Mouse (Mus musculus): ENCODE data around the gene Fbll1. TPM values are rescaled to one million over a fixed set of nuclear protein-coding genes. Genes with fewer than 3 reads are reported as not detected.
A peak's percentile ranks its signal among the peaks of the same experiment; 100 is the strongest.

Gene Fbll1
- polyA plus RNA-seq, 1 experiment from 2014 or later = not detected

DNA sequence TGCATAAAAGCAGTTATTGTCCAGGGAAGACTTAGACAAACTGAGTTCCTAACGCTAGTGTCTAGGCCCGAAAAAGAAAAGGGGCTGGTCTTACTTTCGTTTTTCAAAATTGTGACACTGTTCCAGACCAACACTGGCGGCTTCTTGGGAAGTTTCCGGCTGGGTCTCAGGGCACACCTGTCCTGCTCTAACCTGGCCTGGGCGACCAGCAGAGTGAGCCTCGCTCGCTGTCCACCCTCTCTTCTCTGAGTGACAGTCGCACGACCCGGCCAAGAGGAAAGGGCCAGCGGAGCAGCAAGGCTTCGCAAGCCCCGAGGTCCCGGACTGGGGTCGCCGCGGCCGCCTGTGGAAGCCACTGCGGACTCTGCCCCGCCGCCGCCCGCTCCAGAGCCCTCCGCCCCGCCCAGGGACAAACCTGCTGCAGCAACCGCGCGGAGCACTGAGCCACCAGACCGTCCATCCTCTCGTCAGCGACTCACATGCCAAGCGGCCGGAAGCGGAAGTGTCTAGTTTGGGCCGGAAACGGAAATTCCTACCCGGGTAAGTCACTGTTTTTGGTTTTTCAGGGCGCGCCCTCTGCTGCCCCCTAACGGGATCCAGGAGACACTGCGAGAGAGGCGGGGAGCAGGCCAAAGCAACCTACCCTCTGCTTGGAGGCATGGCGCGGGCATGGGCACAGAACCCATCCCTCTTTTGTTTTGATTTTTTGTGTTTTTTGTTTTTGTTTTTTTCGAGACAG, 35.5 kb upstream of the Fbll1 start, which contains the start of gene Rars:
Gene Rars, minus strand, starts transcription at position 485 of the 739 bp plus-strand sequence.
- peak within 1 kb of the TSS; percentile 49 for H3K27ac ChIP-seq (ENCODE audit: low read length)
- peak within 1 kb of the TSS; percentile 89 for H3K9ac ChIP-seq (ENCODE audit: low read length)
- peaks cover 15% of the 10 kb centered on the region for H3K4me1 ChIP-seq (ENCODE audit: control insufficient read depth, insufficient read depth, low read length)
- 2% methylated on average over 46 of the region's 46 CpGs for whole genome bisulfite sequencing
- H3K4me2 ChIP-seq (ENCODE audit: low read depth, low read length) = peak within 1 kb of the TSS; percentile 87
- H3K4me3 ChIP-seq (ENCODE audit: low read length) = peak within 1 kb of the TSS; percentile 97
- H3K36me3 ChIP-seq (ENCODE audit: control insufficient read depth, insufficient read depth) = peaks cover 7% of the 10 kb centered on the region
- no peaks in the 10 kb centered on the region for H3K27me3 ChIP-seq (ENCODE audit: control insufficient read depth, insufficient read depth, low read length)
- ATAC-seq (replicated peaks; ENCODE audit: extremely low read depth, insufficient read depth, low FRiP score) = peak; percentile 70
- H3K9me3 ChIP-seq (replicated peaks; ENCODE audit: control insufficient read depth, low read length) = no peaks in the 10 kb centered on the region

- H3K27me3 ChIP-seq (ENCODE audit: control insufficient read depth, insufficient read depth, low read length) = no peaks in the 10 kb centered on the region
- no peak for ATAC-seq (replicated peaks; ENCODE audit: extremely low read depth, insufficient read depth, low FRiP score)
- peak overlapping the region; percentile 87 for H3K4me2 ChIP-seq (ENCODE audit: low read depth, low read length)
- H3K4me1 ChIP-seq (ENCODE audit: control insufficient read depth, insufficient read depth, low read length) = peaks cover 15% of the 10 kb centered on the region
- peak overlapping the region; percentile 89 for H3K9ac ChIP-seq (ENCODE audit: low read length)
- no peaks in the 10 kb centered on the region for H3K9me3 ChIP-seq (replicated peaks; ENCODE audit: control insufficient read depth, low read length)
- WGBS = 70% methylated on average over 6 of the region's 6 CpGs
- H3K36me3 ChIP-seq (ENCODE audit: control insufficient read depth, insufficient read depth) = peaks cover 11% of the 10 kb centered on the region
- no peak overlapping the region for H3K27ac ChIP-seq (ENCODE audit: low read length)
- H3K4me3 ChIP-seq (ENCODE audit: low read length) = peak overlapping the region; percentile 97
Measured at GRCm38 (mm10) chr11:35833270-35833669, 34.6 kb upstream of the Fbll1 start.

- no peak for ATAC-seq (replicated peaks; ENCODE audit: extremely low read depth, insufficient read depth, low FRiP score)
- Histone ChIP-seq H3K9me3 (replicated peaks; ENCODE audit: control insufficient read depth, low read length) (no peaks in the 10 kb centered on the region), H3K9ac (ENCODE audit: low read length) (no peak overlapping the region), H3K27me3 (ENCODE audit: control insufficient read depth, insufficient read depth, low read length) (no peaks in the 10 kb centered on the region), H3K36me3 (ENCODE audit: control insufficient read depth, insufficient read depth) (peaks cover 22% of the 10 kb centered on the region), H3K4me3 (ENCODE audit: low read length) (no peak overlapping the region), H3K27ac (ENCODE audit: low read length) (no peak overlapping the region), H3K4me2 (ENCODE audit: low read depth, low read length) (no peak overlapping the region), H3K4me1 (ENCODE audit: control insufficient read depth, insufficient read depth, low read length) (peaks cover 10% of the 10 kb centered on the region)
- WGBS = 49% methylated on average over 4 of the region's 4 CpGs
Measured at GRCm38 (mm10) chr11:35832139-35832538, 33.5 kb upstream of the Fbll1 start.

DNA sequence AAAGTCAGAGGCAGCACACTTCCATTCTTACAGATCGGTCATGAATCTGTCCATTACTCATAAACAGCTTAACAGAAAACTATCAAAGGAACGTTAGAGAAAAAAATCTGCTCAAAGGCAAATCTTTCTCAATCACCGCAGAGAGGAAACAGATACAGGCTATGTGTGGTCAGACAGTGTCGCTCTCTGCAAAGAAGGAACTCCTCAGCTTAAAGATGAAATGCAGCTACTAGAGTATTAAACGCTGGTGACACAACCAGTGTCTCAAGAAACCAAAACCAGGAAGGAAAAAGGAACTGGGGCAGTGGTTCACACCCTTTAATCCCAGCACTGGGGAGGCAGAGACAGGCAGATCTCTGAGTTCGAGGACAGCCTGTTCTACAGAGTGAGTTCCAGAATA, 29.0 kb upstream of the Fbll1 start:
- Histone ChIP-seq H3K4me3 (ENCODE audit: low read length) (no peak overlapping the region), H3K4me1 (ENCODE audit: control insufficient read depth, insufficient read depth, low read length) (0 out of 2 replicates have a peak, but pooled peaks cover 2% of the 10 kb centered on the region), H3K9me3 (replicated peaks; ENCODE audit: control insufficient read depth, low read length) (no peaks in the 10 kb centered on the region), H3K9ac (ENCODE audit: low read length) (no peak overlapping the region), H3K4me2 (ENCODE audit: low read depth, low read length) (no peak overlapping the region), H3K36me3 (ENCODE audit: control insufficient read depth, insufficient read depth) (peaks cover 53% of the 10 kb centered on the region), H3K27ac (ENCODE audit: low read length) (no peak overlapping the region), H3K27me3 (ENCODE audit: control insufficient read depth, insufficient read depth, low read length) (no peaks in the 10 kb centered on the region)
- no peak for ATAC-seq (replicated peaks; ENCODE audit: extremely low read depth, insufficient read depth, low FRiP score)
- 91% methylated on average over 6 of the region's 6 CpGs for WGBS

DNA sequence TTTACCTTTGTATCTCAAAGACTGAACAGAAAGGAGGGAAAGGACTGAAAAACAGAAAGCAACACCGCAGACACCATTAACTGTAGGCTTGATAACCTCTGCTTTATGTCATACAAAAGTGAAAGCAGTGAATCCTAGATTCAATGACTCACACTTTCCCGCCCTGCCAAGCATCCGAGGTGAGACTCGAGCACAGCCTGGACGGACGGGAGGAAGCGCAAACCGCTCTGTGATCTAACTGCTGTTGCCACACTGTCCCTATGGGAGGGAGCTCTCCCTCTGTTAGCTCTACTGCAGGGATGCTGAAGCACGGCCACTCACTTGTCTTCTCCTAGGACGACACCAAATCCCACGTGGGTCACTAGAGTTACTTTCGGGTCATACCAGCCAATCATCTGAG, 17.6 kb upstream of the Fbll1 start:
- no peak overlapping the region for H3K9ac ChIP-seq (ENCODE audit: low read length)
- WGBS = 85% methylated on average over 12 of the region's 12 CpGs
- no peaks in the 10 kb centered on the region for H3K27me3 ChIP-seq (ENCODE audit: control insufficient read depth, insufficient read depth, low read length)
- no peaks in the 10 kb centered on the region for H3K9me3 ChIP-seq (replicated peaks; ENCODE audit: control insufficient read depth, low read length)
- no peak overlapping the region for H3K27ac ChIP-seq (ENCODE audit: low read length)
- H3K4me3 ChIP-seq (ENCODE audit: low read length) = no peak overlapping the region
- H3K4me2 ChIP-seq (ENCODE audit: low read depth, low read length) = no peak overlapping the region
- ATAC-seq (replicated peaks; ENCODE audit: extremely low read depth, insufficient read depth, low FRiP score) = no peak
- H3K36me3 ChIP-seq (ENCODE audit: control insufficient read depth, insufficient read depth) = peaks cover 63% of the 10 kb centered on the region
- H3K4me1 ChIP-seq (ENCODE audit: control insufficient read depth, insufficient read depth, low read length) = no peaks in the 10 kb centered on the region

DNA sequence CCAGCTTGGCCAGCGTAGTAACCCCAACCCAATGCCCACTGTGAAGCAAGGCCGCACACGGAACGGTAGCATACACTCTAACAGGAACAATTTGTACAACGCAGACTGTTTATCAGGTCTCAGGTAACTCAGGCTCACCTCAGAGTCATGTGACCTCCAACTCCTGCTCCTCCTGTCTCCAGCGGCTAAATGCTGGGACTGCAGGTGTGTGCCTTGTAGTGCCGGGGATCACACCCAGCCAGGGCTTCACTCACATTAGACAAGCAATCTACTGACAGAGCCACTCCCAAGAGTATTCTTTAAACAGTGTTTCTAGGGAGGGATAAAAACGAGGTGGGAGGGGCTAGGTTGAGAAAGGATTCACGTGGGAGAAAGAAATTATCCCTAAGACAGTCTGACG, 12.8 kb upstream of the Fbll1 start:
- H3K4me2 ChIP-seq (ENCODE audit: low read depth, low read length) = no peak overlapping the region
- no peak overlapping the region for H3K27ac ChIP-seq (ENCODE audit: low read length)
- no peaks in the 10 kb centered on the region for H3K9me3 ChIP-seq (replicated peaks; ENCODE audit: control insufficient read depth, low read length)
- 87% methylated on average over 10 of the region's 10 CpGs for WGBS
- H3K4me3 ChIP-seq (ENCODE audit: low read length) = no peak overlapping the region
- ATAC-seq (replicated peaks; ENCODE audit: extremely low read depth, insufficient read depth, low FRiP score) = no peak
- H3K27me3 ChIP-seq (ENCODE audit: control insufficient read depth, insufficient read depth, low read length) = no peaks in the 10 kb centered on the region
- H3K4me1 ChIP-seq (ENCODE audit: control insufficient read depth, insufficient read depth, low read length) = no peaks in the 10 kb centered on the region
- no peak overlapping the region for H3K9ac ChIP-seq (ENCODE audit: low read length)
- H3K36me3 ChIP-seq (ENCODE audit: control insufficient read depth, insufficient read depth) = peaks cover 56% of the 10 kb centered on the region

DNA sequence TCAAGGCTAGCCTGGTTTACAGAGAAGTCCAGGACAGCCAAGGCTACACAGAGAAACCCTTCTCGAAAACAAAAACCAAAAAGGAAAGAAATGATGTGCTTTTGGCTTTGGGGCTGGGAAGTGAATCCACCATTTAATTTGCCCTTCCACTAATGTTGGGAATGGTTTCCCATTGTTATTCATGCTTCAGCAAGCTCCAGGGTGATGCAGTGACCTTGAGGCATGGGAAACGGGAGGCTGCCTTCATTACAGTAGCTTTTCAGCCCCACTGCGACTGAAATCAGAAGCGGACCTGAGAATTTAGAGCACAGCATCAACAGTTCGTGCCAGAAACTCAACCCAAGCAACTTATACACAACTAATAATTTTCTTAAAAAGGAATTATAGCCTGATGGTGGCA, 2.6 kb upstream of the Fbll1 start:
- Histone ChIP-seq H3K4me3 (ENCODE audit: low read length) (no peak overlapping the region), H3K4me2 (ENCODE audit: low read depth, low read length) (no peak overlapping the region), H3K27me3 (ENCODE audit: control insufficient read depth, insufficient read depth, low read length) (peaks cover 34% of the 10 kb centered on the region), H3K27ac (ENCODE audit: low read length) (no peak overlapping the region), H3K36me3 (ENCODE audit: control insufficient read depth, insufficient read depth) (no peaks in the 10 kb centered on the region), H3K9ac (ENCODE audit: low read length) (no peak overlapping the region), H3K9me3 (replicated peaks; ENCODE audit: control insufficient read depth, low read length) (no peaks in the 10 kb centered on the region), H3K4me1 (ENCODE audit: control insufficient read depth, insufficient read depth, low read length) (peaks cover 5% of the 10 kb centered on the region; the same call in 1 of the 2 replicates)
- no peak for ATAC-seq (replicated peaks; ENCODE audit: extremely low read depth, insufficient read depth, low FRiP score)
- 79% methylated on average over 5 of the region's 5 CpGs for WGBS

DNA sequence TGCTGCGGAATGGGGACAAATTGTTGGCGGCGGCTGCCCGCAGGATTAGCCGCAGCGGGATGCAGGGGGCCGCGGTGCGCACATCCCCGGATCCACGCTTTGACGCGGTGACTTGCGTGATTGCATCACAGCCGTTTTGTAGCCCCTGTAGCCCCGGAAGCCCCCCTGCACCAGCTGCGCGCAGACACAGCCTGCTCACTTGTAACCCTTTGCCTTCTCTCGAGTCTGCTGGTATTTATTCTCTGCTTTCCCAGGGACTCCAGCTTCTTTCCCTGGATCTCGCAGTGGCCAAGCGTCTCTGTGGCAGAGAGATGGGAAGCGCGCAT, 226 bp downstream of the Fbll1 start:
- peaks cover 5% of the 10 kb centered on the region; the same call in 1 of the 2 replicates for H3K4me1 ChIP-seq (ENCODE audit: control insufficient read depth, insufficient read depth, low read length)
- no peaks in the 10 kb centered on the region for H3K36me3 ChIP-seq (ENCODE audit: control insufficient read depth, insufficient read depth)
- H3K4me2 ChIP-seq (ENCODE audit: low read depth, low read length) = peak overlapping the region; percentile 53
- whole genome bisulfite sequencing = 4% methylated on average over 23 of the region's 23 CpGs
- no peaks in the 10 kb centered on the region for H3K9me3 ChIP-seq (replicated peaks; ENCODE audit: control insufficient read depth, low read length)
- peaks cover 42% of the 10 kb centered on the region for H3K27me3 ChIP-seq (ENCODE audit: control insufficient read depth, insufficient read depth, low read length)
- no peak for ATAC-seq (replicated peaks; ENCODE audit: extremely low read depth, insufficient read depth, low FRiP score)
- H3K9ac ChIP-seq (ENCODE audit: low read length) = no peak overlapping the region
- H3K27ac ChIP-seq (ENCODE audit: low read length) = no peak overlapping the region
- H3K4me3 ChIP-seq (ENCODE audit: low read length) = peak overlapping the region; percentile 41

- no peak for ATAC-seq (replicated peaks; ENCODE audit: extremely low read depth, insufficient read depth, low FRiP score)
- no peak overlapping the region for H3K27ac ChIP-seq (ENCODE audit: low read length)
Measured at GRCm38 (mm10) chr11:35797751-35798494, 761 bp downstream of the Fbll1 start.

More at GRCm38 (mm10) chr11:35797751-35798494, 761 bp downstream of the Fbll1 start:
- peak overlapping the region; percentile 41 for H3K4me3 ChIP-seq (ENCODE audit: low read length)
- peaks cover 5% of the 10 kb centered on the region; the same call in 1 of the 2 replicates for H3K4me1 ChIP-seq (ENCODE audit: control insufficient read depth, insufficient read depth, low read length)
- no peaks in the 10 kb centered on the region for H3K36me3 ChIP-seq (ENCODE audit: control insufficient read depth, insufficient read depth)
- no peak overlapping the region for H3K9ac ChIP-seq (ENCODE audit: low read length)
- 5% methylated on average over 69 of the region's 86 CpGs for WGBS
- H3K4me2 ChIP-seq (ENCODE audit: low read depth, low read length) = peak overlapping the region; percentile 53
- H3K9me3 ChIP-seq (replicated peaks; ENCODE audit: control insufficient read depth, low read length) = no peaks in the 10 kb centered on the region
- peaks cover 42% of the 10 kb centered on the region for H3K27me3 ChIP-seq (ENCODE audit: control insufficient read depth, insufficient read depth, low read length)

Data from heart, embryonic 16.5 days (tissue).